Mouse (Mus musculus) brain, adult 2 months (tissue): ENCODE data around the gene Zbtb48.
"Not testable (repeated sequence)": the region's sequence is repeated elsewhere in the genome, so short reads cannot be mapped to it uniquely, and the experiment has no call there.

Source experiments
- DNase-seq: peaks from one replicate; pipeline ENCODE4 v3.0.0; 2011; ENCODE audit warnings: low read depth, low spot score

The Zbtb48 gene

DNA sequence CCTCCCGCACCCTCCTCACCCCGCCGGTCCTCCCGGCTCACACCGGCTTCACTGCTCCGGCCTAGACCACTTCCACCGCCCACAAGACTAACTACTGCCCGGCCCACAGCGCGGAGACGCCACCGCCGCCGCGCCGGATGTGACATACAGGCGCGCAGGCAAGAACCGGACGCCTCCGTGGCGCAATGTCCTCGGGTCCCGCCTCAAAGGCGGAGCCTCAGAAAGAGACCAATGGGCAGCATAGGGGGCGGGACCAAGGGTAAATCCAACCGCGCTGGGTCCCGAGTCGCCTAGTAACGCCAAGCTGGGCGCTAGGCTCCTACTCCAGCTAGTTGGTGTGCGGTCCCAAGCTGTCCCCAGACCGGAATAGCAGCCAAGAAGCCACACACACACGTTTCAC, at the start of gene Zbtb48:
Gene Zbtb48 (minus strand): TSS at position 148 of the 400 bp plus-strand sequence.
- DNase-seq = peak; percentile 98

DNA sequence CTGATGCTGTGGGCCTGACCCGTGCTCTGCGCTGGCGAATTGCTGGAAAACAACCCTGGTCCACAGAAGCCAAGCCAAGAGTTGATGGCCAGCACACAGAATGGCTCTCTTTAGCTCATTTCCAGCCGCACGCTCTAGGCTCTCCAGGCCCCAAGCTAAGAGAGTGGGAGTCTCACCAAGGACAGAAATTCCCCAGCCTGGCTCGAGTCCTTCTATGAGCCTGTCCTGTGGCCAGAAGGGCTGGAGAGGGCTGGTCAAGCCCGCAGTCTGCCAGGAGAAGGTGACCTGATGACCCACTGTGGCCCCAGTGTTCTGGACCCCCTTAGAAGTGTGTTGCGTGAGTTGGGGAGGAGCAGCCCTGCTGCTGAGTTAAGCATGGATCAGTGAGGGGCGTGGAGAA, 49.7 kb upstream of the Zbtb48 start:
- no peak for DNase-seq

DNA sequence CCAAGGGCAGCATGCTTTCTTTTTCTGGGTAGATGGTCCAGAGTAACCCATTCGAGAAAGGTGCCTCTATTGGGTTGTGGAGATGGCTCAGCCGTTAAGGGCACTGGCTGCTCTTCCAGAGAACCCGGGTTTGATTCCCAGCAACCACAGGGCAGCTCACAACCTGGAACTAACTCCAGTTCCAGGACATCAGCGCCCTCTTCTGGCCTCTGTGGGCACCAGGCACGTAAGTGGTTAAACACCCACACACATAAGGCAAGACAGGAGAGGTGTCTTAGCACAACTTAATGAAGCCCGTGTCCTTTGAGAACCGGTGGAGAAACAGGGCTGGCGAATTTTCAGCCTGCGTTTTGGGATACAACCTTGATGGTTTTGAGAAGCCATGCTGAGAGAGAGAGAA, 47.1 kb upstream of the Zbtb48 start:
- DNase-seq = no peak

DNA sequence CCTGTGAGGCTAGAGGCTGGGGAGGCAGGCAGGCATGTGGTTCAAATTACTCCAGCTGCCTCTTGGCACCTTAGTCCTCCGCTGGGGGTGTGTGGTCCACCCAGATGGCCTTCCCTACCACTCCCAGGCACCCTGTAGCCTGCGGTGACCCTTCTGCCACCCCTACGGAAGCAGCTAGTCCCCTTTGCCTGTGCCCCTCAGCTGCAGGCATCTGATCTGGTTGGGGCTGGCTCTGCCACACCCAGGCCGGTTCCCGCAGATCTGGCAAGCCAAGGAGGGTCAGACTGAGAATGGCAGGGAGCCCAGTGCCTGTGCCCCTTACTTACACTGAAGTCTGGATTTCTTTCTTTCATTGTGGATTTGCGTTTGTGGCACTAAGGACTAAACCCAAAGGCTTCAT, 46.2 kb upstream of the Zbtb48 start:
- no peak for DNase-seq

DNA sequence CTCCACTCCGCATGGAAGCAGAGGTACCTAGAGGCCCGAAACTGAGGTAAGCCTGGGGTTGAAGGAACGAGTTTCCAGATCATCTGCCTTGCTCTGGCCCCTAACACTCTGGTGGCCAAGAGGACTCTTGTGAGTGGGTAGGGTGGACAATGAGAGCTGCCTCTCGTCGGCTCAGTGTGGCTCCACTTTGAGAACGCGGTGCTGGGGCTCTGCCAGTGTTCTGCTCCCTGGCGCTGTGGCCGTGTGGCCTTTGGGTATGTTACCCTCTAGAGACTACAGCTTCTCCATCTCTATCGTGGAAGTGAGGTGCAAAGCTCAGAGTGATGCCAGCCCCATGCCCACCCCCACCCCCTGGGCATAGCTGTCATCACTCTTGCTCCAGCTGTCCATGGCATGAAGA, 45.2 kb upstream of the Zbtb48 start:
- no peak for DNase-seq

DNA sequence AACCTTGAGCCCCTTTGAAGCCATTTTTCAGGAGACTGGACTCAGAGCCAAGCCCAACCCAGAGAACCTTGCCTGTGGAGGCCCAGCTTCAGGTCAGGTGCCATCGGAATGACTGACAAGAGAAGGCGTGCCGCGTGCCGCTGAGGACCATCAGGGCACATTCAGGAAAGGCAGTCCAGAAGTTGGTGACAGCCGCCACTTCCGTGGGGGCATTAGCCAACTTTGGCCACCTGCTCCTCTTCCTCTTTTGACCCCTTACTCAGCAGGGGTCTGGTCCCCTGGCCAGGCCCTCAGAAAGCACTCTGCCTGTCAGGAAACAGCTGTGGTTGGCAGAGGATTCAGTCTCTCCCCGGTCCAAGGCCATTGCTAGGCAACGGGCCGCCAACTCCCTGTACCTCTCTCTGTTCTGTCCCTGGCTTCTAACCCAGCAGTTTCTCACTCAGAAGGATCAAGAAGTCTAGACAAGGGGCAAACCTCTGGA, 44.7 kb upstream of the Zbtb48 start, which contains the start of gene Plekhg5:
Gene Plekhg5 (plus strand): TSS at position 378 of the 481 bp plus-strand sequence.
- peak; percentile 48 for DNase-seq

DNA sequence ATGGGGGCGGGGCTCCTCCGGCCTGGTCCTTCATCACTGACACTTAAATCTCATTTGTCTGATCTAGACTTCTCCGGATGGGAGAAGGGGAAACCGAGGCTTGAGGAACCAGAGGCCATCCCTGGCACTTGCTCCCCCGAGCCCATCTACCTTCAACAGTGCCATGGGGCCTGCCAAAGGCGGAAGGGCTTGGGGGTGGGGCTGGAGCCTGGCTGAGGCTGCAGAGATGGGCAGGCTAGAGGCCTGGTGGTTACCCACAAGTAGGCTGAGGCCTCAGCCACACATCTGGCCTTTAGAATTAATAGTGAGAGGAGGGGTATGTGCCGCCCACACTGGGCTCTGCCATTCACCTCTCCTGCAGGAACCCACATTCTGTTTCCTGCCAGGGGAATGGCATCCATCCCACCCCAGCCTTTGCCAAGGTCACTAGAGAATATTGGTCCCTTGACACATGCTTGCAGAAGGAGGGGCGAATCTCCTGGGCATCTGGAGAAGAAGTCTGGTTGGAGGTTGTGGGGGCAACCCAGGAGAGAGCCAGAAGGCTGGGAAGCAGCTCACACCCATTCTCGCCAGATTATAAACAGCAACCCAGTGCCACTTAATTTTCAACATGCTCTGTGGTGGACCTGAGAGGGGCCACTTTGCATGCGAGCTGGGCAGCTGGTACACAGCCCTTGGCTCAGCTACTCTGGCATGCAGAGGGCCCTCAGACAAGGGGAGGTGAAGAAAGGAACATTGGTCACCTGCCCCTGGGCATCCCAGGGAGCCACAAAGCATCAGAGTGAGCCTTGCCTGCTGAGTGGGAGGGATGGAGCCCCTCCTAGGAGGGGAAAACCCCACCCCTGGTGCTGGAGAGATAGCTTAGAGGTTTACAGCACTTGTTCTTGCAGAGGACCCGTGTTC, 43.3 kb upstream of the Zbtb48 start:
- DNase-seq = no peak

DNA sequence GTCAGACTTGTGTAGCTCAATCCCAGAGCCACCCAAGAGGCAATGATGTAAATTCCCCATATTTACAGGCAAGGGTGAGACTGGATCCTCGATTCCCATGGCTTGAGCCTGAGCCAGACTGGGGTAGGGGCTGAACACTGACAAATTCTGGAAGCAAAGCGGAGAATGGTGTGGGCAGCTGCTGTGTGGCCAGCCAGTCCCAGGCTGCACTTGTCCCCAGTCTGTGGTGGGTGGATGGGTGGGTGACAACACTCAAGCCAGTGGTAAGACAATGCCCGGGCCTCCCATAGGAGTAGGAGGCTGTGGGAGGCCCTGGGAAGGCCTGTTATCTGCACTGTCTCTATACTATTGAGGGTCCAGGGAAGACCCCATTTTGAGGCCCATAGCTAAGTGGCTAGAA, 41.8 kb upstream of the Zbtb48 start:
- no peak for DNase-seq

DNA sequence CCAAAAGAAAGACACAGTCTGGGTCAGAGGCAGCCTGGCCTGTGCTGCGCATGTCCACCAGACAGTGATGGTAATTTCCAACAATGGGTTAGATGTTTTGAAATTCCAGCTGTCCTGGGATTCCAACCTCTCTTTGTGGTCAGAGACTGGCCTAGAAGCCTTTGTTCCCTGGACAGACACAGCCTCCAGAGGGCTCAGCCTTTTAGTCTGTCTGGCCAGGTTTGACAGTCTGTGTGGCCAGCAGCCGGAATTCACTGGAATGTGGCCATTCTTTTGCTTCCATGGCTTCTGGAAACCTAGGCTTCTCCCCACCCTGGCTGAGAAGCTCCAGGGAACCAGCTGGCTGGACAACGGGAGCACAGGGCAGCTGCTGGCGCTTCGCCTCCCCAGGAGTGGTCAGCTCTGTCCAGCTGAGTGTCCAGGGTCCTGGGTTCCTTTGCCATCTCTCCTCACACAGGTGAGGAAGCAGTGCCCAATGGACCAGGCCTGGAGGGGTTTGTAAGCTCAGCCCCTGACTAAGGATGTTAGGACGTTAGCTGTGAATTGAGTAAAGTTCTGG, 40.8 kb upstream of the Zbtb48 start:
- no peak for DNase-seq

DNA sequence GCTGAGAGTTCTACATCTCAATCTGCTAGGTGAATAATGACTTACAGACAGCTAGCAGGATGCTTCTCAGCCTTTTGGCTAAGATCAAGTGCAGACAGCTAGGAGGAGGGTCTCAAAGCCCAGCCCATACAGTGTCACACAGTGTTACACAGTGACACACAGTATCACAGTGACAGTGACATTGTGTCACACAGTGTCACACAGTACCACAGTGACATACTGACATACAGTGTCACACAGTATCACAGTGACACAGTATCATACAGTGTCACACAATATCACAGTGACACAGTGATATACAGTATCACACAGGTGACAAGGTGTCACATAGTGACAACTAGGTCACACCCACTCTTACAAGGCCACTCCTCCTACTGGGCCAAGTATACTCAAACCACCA, 39.8 kb upstream of the Zbtb48 start:
- no peak for DNase-seq

DNA sequence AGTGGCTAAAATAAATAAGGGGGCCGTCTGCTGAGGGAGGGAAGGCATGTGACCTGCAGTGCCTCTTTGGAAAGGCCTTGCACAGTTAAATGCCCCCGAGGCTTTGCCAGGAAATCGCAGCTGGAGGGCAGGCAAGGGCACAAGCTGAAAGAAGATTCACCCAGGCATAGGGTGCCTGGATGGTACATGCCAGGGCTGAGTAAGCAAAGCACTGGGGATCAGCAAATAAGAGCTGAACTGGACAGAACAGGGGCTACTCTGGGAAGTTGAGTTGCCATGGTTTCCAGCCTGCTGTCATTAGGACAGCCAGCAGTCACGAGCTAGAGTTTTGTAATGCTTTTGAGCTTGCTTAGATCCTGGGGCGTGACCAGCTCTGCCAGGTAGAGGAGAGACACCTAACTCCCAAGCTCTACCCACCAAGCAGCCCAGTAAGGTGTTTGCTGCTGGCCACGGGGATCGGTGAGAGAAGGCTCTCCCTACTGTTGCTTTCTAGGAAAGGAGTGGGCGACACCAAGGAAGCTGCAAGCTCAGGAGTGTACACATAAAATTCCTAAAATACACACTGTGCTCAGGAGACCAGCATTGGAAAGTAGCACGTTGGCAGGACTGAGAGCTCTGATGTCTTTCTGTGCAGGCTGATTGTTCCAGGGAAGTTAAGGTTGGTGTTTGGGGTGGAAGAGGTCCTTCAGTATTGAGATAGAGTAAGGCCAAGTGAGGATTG, 35.1 kb upstream of the Zbtb48 start:
- DNase-seq = peak; percentile 63

DNA sequence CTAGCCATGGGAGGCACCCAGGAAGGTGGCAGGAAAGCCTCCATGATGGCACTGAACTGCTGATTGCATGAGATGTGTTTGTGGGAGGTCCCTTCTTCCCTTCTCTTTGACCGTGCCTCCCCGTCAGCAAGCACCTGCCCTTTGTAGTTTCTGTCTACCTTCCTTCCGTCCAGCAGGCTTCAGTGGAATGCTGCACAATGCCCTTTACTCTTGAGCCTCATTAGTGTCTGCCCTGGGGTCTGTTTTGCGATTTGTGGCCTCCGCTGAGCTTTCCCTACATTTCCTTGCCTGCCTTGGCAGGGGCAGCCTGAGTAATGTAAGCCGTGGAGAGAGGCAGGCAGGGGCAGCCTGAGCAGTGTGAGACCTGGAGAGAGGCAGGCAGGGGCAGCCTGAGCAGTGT, 17.1 kb upstream of the Zbtb48 start:
- no peak for DNase-seq

DNA sequence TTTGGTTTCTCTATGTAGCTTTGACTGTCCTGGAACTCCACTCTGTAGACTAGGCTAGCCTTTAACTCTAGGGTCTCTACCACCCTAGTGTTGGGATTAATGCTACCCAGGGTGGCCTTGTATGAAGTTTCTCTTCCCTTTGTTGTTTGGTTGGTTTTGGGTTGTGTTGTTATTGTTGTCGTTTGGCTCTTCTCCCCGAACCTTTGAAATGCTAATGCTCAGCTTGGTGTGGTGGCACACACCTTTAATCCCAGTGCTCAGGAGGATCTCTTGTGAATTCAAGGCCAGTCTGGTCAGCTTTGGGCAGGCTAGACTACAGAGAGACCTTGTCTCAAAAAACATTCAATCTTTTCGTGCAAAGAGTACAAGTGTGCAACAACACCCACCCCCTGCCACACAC, 15.7 kb upstream of the Zbtb48 start:
- DNase-seq = no peak

DNA sequence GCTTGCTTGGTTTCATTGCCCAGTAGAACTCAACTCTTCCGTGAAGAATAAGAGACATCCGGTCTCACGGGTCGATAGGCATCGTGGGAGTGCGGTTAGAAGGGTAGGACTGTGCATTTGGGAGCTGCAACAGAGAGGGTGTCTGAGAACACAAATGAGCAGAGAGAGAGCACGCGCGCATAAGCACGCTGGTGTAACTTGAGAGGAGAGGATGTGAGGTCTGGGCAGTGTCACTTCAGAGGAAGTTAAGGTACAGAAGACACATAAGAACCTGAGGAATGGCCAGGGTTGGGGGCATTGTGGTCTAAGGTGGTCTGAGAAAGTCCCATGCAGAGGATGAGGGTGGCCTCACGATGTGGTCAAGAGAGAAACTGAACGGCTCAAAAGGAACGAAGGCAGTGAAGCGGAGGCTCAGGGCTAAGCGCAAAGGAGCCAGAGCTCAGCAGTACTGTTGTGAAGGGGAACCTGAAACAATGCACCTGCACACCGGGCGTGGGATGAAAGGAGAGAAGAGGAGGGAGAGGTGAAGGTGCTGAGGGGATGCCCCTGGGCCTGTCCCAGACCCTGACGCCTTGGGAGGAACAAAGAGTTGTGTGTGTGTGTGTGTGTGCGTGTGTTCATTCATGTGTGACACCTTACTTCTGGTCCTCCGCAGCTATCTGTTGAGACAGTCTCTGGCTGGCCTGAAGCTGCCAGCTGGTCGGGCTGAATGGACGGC, 14.6 kb upstream of the Zbtb48 start:
- no peak for DNase-seq

DNA sequence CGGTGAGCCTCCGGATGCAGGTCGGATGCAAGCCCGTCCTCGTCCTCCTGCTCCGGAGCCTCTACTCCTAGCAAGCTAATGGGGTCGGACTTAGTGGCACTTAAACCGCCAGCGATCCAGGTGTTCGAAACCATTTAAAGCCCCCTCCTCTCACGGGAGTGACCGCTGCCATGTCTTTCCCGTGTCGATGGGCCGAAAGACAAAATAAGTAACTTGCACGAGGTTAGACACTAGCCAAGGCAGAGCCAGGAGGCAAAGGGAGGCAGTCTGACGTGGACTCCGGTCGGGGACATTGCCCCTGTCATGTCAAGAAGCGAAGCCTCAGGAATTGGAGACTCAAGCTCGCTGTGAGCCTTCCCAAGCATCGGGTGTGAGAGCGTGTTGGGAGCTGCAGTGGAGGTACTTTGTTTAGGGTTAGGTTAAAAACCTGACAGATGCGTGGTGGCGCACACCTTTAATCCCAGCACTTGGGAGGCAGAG, 12.4 kb upstream of the Zbtb48 start:
- no peak for DNase-seq

DNA sequence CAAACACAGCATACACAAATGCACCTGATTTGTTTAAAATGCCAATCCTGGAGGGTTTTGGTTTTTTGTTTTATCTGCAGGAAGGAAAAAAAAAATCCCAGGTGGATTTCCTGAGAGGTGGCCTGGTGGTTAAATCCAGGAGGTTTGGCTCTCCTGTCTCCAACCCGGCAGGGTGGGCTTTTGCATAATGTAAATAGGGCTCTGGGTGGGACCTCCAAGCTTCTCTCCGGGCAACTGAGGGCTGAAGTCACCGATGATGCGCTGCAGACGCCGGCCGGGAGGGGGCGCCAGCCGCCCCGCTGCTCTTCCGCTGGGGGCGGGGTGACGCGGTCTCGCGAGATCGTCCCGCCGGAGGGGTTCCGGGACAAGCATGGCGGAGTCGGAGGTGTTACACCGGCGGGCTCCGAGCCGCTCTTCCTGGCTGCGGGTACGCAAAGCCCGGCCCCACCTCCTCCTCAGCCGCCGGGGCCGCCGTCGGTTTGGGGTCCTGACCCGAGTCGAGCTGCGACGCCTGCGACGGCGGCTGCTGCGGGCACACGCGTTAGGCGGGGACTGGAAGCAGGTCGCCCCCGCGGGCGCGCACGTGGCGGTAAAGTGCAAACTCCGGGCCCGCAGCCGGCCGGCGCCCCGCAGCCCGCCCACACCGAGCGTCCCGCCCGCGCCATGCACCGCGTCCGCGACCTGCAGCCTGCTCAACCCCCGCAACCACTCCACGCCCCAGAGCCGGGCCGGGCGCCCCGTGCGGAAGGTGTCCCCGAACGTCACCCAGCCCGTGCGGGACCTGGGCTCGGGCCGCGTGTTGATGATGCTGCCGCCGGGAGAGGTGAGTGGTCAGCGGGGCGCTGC, 11.7 kb upstream of the Zbtb48 start, which contains the start of gene Nol9:
Gene Nol9 (plus strand): TSS at position 337 of the 846 bp plus-strand sequence.
- peak; percentile 93 for DNase-seq

DNA sequence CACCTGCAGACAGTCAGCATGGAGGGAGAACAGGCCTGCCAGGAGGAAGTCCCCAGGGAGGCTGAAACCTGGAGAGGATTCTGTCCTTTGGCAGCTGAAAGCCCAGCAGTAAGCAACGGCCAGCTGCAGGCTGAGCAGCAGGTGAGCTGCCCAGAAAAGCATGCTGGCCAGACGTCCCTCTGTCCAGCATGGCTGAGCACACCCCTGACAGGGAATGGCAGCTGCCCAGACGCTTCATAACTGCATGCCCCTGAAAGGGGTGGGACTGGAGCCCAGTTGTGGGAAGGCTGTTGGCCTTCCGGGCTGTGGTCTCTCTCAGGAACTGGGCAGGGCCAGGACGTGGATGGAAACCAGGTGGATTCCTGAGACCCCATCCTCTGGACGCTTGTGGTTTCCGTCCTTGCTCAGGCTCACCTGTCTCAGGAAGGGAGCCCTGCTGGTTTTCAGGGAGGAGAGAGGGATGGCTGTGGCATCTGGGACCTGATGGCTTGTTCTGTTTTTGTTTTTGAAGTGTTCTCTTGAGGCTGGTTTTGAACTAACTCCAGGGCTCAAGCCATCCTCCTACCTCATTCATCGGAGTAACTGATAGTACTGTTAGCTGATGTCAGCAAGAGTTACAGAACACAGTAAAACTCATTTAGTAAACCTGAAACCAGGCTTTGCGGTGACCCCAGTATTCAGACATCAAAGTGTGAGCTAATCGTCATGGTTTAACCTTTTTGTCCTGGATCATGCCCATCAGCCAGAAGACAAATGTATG, 10.9 kb upstream of the Zbtb48 start, which contains the start of gene Tas1r1:
Gene Tas1r1 (minus strand): TSS at position 344 of the 760 bp plus-strand sequence.
- DNase-seq = no peak

DNA sequence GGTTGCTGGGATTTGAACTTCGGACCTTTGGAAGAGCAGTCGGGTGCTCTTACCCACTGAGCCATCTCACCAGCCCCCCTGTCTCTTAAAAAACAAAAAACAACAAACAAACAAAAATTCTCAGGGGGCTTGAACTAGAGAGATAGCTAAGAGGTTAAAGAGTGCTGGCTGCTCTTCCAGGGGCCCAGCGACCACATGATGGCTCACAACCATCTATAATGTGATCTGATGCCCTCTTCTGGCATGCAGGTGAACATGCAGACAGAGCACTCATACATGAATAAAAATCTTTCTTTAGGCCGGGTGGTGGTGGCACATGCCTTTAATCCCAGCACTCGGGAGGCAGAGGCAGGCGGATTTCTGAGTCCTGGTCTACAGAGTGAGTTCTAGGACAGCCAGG, 9.0 kb upstream of the Zbtb48 start:
- not testable (repeated sequence) for DNase-seq

DNA sequence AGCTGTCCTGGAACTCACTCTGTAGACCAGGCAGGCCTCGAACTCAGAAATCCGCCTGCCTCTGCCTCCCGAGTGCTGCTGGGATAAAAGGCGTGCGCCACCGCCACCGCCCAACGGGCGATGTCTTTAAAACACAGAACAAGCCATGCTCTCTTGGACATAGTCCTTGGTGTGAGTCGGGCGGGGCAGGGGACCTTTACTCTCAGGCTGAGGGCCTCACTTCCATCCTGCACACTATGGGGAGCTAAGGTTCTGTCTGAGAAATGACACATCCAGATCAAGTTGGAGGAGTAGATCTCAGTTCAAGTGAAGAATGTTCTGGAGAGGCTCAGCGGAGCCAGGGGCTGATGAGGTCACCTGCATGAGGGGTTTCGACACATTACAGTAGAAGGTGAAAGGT, 5.5 kb upstream of the Zbtb48 start:
- no peak for DNase-seq

DNA sequence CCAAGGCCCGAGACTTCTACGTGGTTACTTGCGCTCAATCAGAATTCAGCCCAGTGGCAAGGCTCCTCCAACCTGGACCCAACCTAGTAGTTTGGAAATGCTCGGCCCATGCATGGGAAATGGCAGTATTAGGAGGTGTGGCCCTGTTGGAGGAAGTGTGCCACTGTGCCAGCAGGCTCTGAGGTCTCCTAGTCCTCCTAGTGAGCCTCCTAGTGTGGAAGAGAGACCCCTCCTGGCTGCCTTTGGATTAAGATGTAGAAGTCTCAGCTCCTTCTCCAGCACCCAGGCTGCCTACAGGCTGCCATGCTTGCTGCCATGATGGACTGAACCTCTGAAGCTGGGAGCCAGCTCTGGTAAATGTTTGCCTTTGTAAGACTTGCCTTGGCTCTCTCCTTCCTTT, 2.5 kb upstream of the Zbtb48 start:
- DNase-seq = peak; percentile 46
